Mouse (Mus musculus): ENCODE measurements around the gene Faap20. TPM values are rescaled to one million over a fixed set of nuclear protein-coding genes. Genes with fewer than 3 reads are reported as not detected.

Faap20 gene
- polyA plus RNA-seq, 2 experiments from 2014 or later: 45.1 to 54.9 TPM

GRCm38 (mm10) chr4:155288586-155288985 is 39.0 kb downstream of the Faap20 start:
- no peak for ATAC-seq

DNA sequence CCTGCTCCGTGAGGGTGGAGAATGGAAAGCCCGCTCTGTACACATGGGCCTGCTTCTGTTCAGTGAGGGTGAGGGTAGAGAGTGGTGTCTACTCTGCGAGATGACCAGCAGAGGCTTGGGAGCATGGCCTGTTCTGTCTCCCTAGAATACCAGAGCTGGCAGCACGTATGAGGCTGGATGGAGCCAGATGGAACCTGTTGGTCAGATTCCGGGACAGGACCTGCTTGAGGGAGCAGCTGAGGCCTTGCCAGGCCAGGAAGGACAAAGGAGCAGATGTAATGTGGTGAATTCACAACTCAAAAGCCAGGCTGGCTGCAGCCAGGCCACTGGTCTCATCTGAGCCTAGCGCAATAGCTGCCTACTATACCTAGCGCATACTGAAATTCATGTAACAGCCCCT is 40.4 kb downstream of the Faap20 start:
- ATAC-seq: no peak

DNA sequence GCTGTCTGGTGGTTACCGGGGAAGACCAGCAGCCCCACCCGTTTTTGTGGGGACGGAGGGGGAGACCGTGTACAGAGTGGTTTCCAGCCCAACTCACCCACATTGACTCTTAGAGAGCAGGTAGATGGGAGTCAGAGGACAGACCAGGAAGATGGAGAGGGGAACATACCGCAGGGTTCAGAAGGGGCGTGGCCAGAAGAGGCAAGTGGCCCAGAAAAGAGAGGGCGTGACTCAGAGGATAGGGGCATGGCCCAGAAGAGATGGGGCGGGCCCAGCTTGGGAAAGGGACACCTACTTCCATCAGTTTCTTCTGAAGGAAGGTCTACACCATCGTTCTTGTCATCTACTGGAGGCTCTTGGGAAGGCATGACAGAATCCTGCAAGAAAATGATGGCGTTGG is 43.3 kb downstream of the Faap20 start:
- no peak for ATAC-seq

DNA sequence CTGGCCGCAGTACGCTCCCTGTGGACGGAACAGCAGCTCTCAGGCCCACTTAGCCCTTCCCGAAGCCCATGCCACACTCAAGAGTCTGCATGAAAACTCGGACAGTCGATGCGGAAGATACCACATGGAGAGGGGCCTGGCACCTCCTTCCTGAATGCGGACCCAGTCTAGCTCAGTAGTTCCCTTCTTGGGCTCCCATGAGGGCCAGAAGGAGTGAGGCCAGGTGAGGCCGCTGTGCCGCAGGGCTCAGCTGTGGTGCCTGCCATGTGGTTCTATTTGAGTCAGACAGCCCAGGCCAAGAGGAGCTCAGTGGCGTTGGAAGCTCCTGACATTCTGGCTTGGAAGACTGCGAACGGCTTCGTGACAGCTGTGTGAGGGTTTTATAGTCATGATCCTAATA is 44.8 kb downstream of the Faap20 start:
- ATAC-seq: no peak

GRCm38 (mm10) chr4:155295026-155295590 is 45.5 kb downstream of the Faap20 start:
- ATAC-seq: no peak

DNA sequence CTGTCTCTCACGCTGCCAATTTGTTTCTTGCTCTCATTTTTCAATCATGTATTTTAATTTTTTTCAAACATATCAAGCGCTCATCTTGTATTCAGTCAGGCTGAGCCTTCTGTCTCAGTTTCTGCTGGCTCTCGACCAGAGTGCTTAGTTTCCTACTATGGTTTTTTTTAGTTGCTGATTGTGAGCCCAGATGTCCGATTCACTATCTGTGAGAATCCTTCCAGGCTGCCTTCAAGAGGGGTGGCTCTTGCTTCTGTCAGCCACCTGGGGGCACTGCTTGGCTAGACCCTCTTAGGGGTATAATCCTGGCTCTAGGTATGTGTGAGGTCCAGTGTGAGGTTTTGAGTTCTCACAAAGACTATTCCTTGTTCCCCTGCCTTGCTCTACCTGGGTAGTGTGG is 46.4 kb downstream of the Faap20 start:
- ATAC-seq: no peak

- no peak for ATAC-seq
Observed at GRCm38 (mm10) chr4:155297057-155297456, 47.5 kb downstream of the Faap20 start.

GRCm38 (mm10) chr4:155298826-155299225 is 49.2 kb downstream of the Faap20 start:
- ATAC-seq: no peak

- no peak for ATAC-seq
Observed at GRCm38 (mm10) chr4:155300421-155301097, 51.0 kb downstream of the Faap20 start.

- no peak for ATAC-seq
Observed at GRCm38 (mm10) chr4:155301098-155301447, 51.5 kb downstream of the Faap20 start.

DNA sequence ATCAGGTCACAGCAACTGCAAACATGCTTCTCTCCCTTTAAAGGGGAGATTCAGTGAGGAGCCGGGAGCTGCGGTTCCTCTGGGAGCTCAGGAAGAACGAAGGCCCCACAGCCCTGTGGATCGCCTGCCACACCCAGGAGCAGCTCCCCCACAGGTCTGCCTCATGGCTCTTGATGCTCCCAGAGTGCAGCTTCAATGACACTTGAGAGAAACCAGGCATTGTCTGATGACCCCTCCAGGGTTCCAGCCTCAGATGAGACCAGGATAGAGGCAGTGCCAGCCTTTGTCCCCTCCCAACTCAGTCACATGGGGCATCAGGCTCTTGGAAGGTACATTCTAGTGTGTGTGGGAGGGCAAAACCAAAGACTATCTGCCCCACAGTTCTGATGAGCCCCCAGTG is 52.4 kb downstream of the Faap20 start:
- no peak for ATAC-seq

DNA sequence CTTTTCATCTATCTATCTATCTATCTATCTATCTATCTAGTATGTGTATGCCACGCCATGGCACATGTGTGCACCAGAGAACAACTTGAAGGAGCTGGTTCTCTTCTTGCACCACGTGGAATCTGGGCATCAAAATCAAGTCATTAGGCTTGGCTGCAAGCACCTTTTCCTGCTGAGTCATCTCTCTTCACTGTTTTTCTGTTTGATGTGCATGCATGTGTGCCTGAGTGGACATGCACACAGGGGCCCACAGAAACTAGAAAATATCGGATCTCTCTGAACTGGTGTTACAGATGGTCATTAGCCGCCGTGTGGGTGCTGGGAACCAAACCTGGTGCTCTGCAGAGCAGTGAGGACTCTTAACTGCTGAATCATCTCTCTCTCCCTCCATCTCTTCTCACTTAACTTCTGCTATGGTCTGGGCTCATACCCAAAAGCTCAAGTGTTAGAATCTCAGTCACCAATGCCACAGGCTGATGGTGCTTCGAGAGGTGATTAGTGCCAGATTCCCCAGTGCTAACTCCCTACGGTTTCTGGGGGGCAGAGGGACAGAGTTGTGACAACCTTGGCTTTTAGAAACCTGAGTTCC is 55.0 kb downstream of the Faap20 start:
- no peak for ATAC-seq

- no peak for ATAC-seq
Observed at GRCm38 (mm10) chr4:155305531-155306031, 56.0 kb downstream of the Faap20 start.

Other genes with a start within 250 kb of the Faap20 start
- gene Plch2, start 193.0 kb upstream of the Faap20 start, polyA plus RNA-seq (2017; shearing (Covaris generic)): not detected
- 1 to 10 TPM; 5.6 to 8.6 TPM for gene Pex10, start 182.8 kb upstream of the Faap20 start, polyA plus RNA-seq (2017; shearing (Covaris generic))
- gene Rer1, start 163.4 kb upstream of the Faap20 start, polyA plus RNA-seq (2017; shearing (Covaris generic)): 100 to 1,000 TPM; 109 to 129 TPM
- 1 to 10 TPM; 1.2 to 1.6 TPM for gene Morn1, start 163.2 kb upstream of the Faap20 start, polyA plus RNA-seq (2017; shearing (Covaris generic))
- gene Ski, start 27.2 kb upstream of the Faap20 start, polyA plus RNA-seq (2017; shearing (Covaris generic)): 10 to 100 TPM; 24.7 to 25.0 TPM
- 1 to 10 TPM; 6.5 to 8.3 TPM for gene Prkcz, start 111.6 kb downstream of the Faap20 start, polyA plus RNA-seq (2017; shearing (Covaris generic))
- under 1 TPM in 1 of 2 experiments, not detected in 1; 0.41 TPM for gene Gabrd, start 148.3 kb downstream of the Faap20 start, polyA plus RNA-seq (2017; shearing (Covaris generic))
- gene Cfap74, start 159.4 kb downstream of the Faap20 start, polyA plus RNA-seq (2017; shearing (Covaris generic)): 1 to 10 TPM; 1.8 to 2.1 TPM
- gene Tmem52, start 219.3 kb downstream of the Faap20 start, polyA plus RNA-seq (2017; shearing (Covaris generic)): not detected
- gene Gnb1, start 241.6 kb downstream of the Faap20 start, polyA plus RNA-seq (2017; shearing (Covaris generic)): 100 to 1,000 TPM in 1 of 2 experiments, 10 to 100 TPM in 1; 90.9 to 196 TPM

All from activated CD4-positive, CD25-positive, alpha-beta regulatory T cell, adult 4 months (primary cell).